Mouse (Mus musculus): ENCODE measurements at regions not wholly inside any gene's neighbourhood (a gene's known extent, or its start where the extent isn't known, plus 50 kb on each side); places are given as distances from the start of the nearest gene placed in this dataset.
A peak's percentile ranks its signal among the peaks of the same experiment; 100 is the strongest.

DNA sequence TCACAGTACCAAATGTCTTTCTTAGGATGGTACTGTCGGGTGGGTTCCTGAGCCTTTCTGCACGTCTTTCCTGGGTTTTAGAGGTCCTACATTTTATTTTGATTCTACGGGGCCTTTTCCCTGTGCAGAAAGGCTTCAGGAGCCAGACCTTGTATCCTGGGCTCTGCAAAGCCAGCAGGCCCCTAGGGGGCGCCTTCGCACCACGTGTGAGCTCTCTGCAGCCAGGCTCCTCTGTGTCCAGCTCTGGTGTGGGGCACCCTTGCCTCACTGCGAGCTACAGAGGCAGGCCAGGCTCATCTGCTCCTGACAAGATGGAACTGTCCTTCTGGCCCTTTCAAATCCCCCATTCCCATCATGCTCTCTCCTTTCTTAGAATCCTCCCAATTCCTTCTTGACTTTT is 53.3 kb upstream of the Usp3 start:
- DNase-seq (ENCODE audit: low read depth in 1 of 2, low spot score in 2 of 2) = peak; percentile 48 to 66

DNA sequence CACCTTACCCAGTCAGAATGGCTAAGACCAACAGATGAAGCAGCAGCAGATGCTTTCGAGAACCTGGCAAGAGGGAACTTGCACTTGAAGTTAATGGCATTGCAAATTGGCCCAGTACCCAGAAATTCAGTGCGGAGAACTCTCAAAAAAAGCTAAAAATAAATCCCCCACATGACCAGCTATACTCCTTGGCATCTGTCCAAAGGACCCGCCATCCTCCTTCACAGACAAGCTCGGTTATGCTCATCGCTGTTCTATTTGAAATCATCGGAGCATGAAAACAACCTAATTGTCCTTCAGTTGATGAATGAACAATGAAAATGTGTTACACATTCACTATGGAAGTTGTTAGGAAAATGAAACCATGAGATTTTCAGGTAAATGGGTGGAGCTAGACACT is 58.4 kb upstream of the Usp3 start:
- DNase-seq (ENCODE audit: low read depth in 1 of 2, low spot score in 2 of 2) = no peak

DNA sequence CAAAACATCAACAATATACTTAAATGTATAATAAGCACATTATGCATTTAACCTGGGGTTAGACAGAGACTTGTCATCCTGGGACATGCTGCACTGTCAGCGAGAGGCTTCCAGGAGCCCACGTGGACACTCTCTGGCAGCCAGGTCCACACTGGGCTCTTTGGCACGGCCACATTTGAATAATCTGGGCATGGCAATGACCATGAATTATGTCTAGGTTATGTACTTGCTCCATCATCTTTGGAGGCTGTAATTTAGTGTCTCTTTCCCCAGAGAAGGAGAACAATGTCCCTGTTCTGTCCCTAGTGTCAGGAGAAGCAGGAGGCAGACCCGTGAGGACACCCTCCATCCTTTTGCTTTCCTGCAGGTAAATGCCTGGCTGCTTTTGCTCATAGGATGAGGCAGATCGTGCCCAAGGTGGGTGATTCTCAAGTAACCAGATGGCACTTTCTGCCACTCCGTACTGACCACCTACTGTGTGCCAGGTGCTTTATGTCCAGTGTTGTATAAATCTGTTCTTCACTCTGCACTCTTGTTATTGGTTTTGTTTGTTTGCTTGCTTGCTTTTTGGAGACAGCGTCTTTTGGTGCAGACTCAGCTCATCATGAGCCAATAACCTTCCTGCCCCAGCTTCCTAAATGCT is 56.2 kb upstream of the Car12 start:
- DNase-seq (ENCODE audit: low read depth in 1 of 2, low spot score in 2 of 2) = no peak

DNA sequence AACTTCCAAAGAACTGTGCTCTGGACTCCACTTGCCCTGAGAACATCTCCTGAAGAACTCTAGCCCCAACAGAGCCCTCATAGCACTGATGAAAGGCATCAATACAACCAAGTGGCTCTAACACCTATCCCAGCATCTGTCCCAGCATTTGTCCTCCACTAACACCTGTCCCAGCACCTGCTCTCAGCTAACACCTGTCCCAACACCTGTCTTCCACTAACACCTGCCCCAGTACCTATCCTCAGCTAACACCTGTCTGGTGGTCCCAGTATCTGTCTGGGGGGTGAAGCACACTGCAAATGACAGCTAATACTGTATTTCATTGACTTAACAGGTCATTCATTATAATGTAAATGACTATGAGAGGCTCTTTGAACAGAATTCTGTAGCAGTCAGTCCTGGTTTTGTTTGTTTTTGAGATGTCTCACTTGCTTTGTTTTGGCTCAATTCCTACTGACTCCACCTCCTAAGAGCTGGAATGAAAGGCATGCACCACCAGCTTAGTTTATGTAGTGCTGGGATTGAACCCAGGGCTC is 54.7 kb upstream of the Car12 start:
- DNase-seq (ENCODE audit: low read depth in 1 of 2, low spot score in 2 of 2) = no peak

DNA sequence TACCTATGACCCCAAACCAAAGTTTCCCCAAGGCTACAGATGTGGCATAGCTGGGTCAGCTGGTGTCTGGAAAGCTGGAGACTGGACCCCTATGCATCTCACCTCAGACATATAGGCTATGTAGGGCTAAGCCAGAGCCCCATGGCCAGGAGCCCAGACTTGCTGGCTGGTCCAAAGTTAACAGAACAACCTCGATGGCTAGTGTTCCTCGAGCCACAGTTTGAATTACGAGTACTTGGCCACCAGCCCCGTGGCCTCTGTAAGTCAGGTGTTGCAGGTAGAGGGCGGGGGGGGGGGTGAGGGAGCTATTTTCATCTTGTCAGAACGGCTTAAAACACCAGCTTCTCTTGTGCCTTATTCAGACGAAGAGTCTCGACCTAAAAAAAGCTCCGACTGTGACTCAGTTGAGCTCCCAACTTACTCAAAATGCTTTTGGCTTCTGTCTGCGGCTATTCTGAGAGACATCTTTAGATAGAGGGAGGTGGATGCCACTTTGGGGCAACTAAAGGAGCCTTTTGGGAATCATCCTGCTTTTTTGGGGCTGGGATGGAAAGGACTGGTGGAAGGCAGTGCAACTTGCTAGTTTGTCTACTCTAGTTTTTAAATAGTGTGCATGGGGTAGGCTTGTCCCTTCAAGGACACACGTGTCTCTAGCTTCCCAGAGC is 53.6 kb upstream of the Car12 start:
- no peak for DNase-seq (ENCODE audit: low read depth in 1 of 2, low spot score in 2 of 2)

DNA sequence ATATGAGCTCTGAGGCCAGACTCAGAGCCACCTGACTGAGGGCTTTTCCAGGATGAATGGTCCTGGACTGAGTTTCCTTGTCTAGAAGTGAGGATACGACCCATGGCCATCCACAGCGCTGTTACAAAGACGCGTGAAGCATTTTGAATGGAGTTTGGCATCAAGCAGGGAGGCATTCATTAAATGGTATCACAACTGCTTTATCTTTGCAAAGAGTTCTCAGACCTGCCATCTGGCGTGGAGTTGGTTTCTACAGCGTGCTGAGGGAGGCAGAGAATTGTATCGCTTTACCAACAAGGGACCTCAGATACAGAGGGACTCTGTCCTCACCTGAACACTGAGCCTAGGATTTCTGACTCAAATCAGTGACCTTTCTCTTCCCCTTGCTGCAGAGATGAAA is 51.9 kb upstream of the Car12 start:
- no peak for DNase-seq (ENCODE audit: low read depth in 1 of 2, low spot score in 2 of 2)

DNA sequence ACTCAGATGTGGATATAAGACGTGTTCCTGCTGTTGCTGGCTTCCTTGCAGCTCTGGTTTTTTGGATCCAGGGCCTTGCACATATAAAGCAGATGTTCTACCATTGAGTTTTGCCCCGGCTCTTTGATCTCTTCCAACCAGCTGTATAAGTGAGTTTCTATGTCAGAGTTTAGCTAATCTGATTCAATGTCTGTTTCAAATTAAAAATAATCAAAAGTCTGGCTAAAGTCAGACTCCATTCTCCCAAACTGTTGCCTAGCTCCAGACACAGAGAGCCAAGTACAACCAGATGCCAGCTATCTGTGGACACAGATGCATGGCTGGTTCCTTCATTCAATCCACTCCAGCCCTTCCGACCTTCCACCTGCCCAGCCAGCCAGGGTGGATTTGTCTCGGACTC is 51.0 kb upstream of the Car12 start:
- DNase-seq (ENCODE audit: low read depth in 1 of 2, low spot score in 2 of 2) = no peak
